Mouse (Mus musculus) megakaryocyte, embryonic 14.5 days (primary cell): ENCODE measurements around the gene Adap1.

ENCODE experiments used
- FLI1 ChIP-seq: IDR thresholded peaks from 2 replicates; pipeline ENCODE4 v1.6.1; 2012; ENCODE audit warnings: low read length, inconsistent platforms, mixed read lengths
- GATA1 ChIP-seq: IDR thresholded peaks from 3 replicates; pipeline ENCODE4 v1.6.1; 2012; ENCODE audit warnings: mixed read lengths, low read length, inconsistent platforms, borderline replicate concordance

GRCm38 (mm10) chr5:139302101-139302500 is 23.3 kb downstream of the Adap1 start:
- TF ChIP-seq FLI1 (no peak), GATA1 (no peak)
